Mouse (Mus musculus): ENCODE data around the gene Parvb.

DNA sequence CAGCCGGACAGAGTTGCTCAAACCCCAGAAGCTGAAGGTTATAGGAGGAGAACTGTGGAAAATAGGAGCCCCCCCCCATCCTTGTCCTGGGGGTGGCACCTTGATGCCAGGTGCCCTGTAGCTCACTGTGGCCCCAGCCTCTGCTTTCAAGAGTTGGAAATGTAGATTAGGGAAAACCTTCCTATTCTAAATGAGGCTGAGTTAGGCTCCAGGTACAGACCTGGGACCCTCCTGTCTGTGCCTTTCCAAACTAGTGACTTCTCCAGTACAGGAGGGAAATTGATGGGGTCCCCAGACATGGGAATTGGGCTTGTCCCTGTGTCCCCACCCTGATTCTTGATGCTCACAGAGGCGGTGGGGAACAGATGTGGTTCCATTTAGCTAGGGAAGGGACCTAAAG lies 68.7 kb downstream of the Parvb start:
- TF ChIP-seq CTCF (IDR thresholded peaks at IDR 0.05; ENCODE audit: low read depth, low read length), result no peak
- no peak for TF ChIP-seq POLR2A (IDR thresholded peaks at IDR 0.05; ENCODE audit: insufficient read depth, low read length)
